Mouse (Mus musculus) MEL (cell line): Measurements from ENCODE around the gene Atp5l. TPM values are rescaled to one million over a fixed set of nuclear protein-coding genes. Genes with fewer than 3 reads are reported as not detected.

Experiments
- DNase-seq: peaks from one replicate; pipeline ENCODE4 v3.0.0; 2011; ENCODE audit warnings: low read depth, low spot score
- H3K27ac ChIP-seq: 2 replicates; pipeline ENCODE4 v1.5.1; 2012; ENCODE audit warnings: low read depth, mild to moderate bottlenecking, control low read depth, low read length, moderate library complexity; ENCODE audit not compliant: control insufficient read depth
- H3K27me3 ChIP-seq, 2 experiments: fragments of 150-350 bp in 1 of 2; sonication (generic) in 1 of 2; 2 replicates each; pipeline ENCODE4 v1.6.1; 2012; ENCODE audit warnings: low read length in 2 of 2, mild to moderate bottlenecking in 2 of 2, improper control_type of control experiment in 1 of 2, moderate library complexity in 1 of 2; ENCODE audit not compliant: insufficient read depth in 2 of 2, control insufficient read depth in 1 of 2
- H3K36me3 ChIP-seq, 2 experiments: 2 replicates each; pipeline ENCODE4 v1.6.1; 2012 to 2014; ENCODE audit warnings: low read length in 2 of 2, improper control_type of control experiment in 1 of 2, inconsistent platforms in 1 of 2, mild to moderate bottlenecking in 1 of 2; ENCODE audit not compliant: insufficient read depth in 2 of 2, control insufficient read depth in 1 of 2
- H3K4me1 ChIP-seq, 2 experiments: fragments of 150-350 bp in 1 of 2; sonication (generic) in 1 of 2; 2 replicates each; pipeline ENCODE4 v1.6.1; 2012; ENCODE audit warnings: low read length in 2 of 2, improper control_type of control experiment in 1 of 2, mild to moderate bottlenecking in 1 of 2; ENCODE audit not compliant: insufficient read depth in 2 of 2, control insufficient read depth in 1 of 2
- H3K4me3 ChIP-seq, 2 experiments: fragments of 150-350 bp in 1 of 2; sonication (generic) in 1 of 2; 2 replicates each; pipeline ENCODE4 v1.5.1; 2012; ENCODE audit warnings: low read depth in 2 of 2, low read length in 2 of 2, mild to moderate bottlenecking in 2 of 2, moderate library complexity in 2 of 2, control low read depth in 1 of 2, improper control_type of control experiment in 1 of 2; ENCODE audit not compliant: control insufficient read depth in 1 of 2, insufficient read depth in 1 of 2
- H3K79me2 ChIP-seq: 2 replicates; pipeline ENCODE4 v1.6.1; 2012; ENCODE audit warnings: mild to moderate bottlenecking, low read length, moderate library complexity; ENCODE audit not compliant: control insufficient read depth, poor library complexity, insufficient read depth
- H3K9ac ChIP-seq: 2 replicates; pipeline ENCODE4 v1.6.1; 2012; ENCODE audit warnings: low read depth, mild to moderate bottlenecking, control low read depth, low read length, moderate library complexity; ENCODE audit not compliant: control insufficient read depth, poor library complexity, severe bottlenecking
- H3K9me3 ChIP-seq: fragments of 150-350 bp; sonication (generic); replicated peaks from 2 replicates; pipeline ENCODE4 v1.6.1; 2012; ENCODE audit warnings: mild to moderate bottlenecking, low read length, improper control_type of control experiment, moderate library complexity; ENCODE audit not compliant: insufficient read depth
- BHLHE40 ChIP-seq: IDR thresholded peaks from 2 replicates; pipeline ENCODE4 v1.6.1; 2012; ENCODE audit warnings: low read depth, mild to moderate bottlenecking, inconsistent platforms, low read length, improper control_type of control experiment, borderline replicate concordance
- CHD1 ChIP-seq: IDR thresholded peaks from 2 replicates; pipeline ENCODE4 v1.6.1; 2012; ENCODE audit warnings: low read depth, mild to moderate bottlenecking, inconsistent platforms, low read length, improper control_type of control experiment
- CTCF ChIP-seq, 3 experiments: IDR thresholded peaks in 2 of 3; conservative IDR thresholded peaks in 1 of 3; 2 replicates each; pipeline ENCODE4 v1.5.1; 2011 to 2012; ENCODE audit warnings: low read length in 3 of 3, low read depth in 2 of 3, mild to moderate bottlenecking in 2 of 3, improper control_type of control experiment in 1 of 3, inconsistent platforms in 1 of 3, mixed read lengths in 1 of 3, moderate library complexity in 1 of 3; ENCODE audit not compliant: control insufficient read depth in 1 of 3, insufficient read depth in 1 of 3, poor library complexity in 1 of 3, severe bottlenecking in 1 of 3
- E2F4 ChIP-seq: IDR thresholded peaks from 2 replicates; pipeline ENCODE4 v1.6.1; 2011; ENCODE audit warnings: low read depth, low read length, improper control_type of control experiment, borderline replicate concordance
- GABPA ChIP-seq: IDR thresholded peaks from 2 replicates; pipeline ENCODE4 v1.6.1; 2012; ENCODE audit warnings: low read depth, mild to moderate bottlenecking, inconsistent platforms, low read length, improper control_type of control experiment, moderate library complexity
- MEF2A ChIP-seq: IDR thresholded peaks from 2 replicates; pipeline ENCODE4 v1.6.1; 2014; ENCODE audit warnings: low read depth, mild to moderate bottlenecking, inconsistent platforms, low read length, improper control_type of control experiment; ENCODE audit not compliant: poor library complexity, insufficient replicate concordance, severe bottlenecking; ENCODE audit errors: extremely low read depth
- MXI1 ChIP-seq: IDR thresholded peaks from 2 replicates; pipeline ENCODE4 v1.6.1; 2011; ENCODE audit warnings: mild to moderate bottlenecking, low read depth, low read length, improper control_type of control experiment
- MYC ChIP-seq: IDR thresholded peaks from 2 replicates; pipeline ENCODE4 v1.6.1; 2011; ENCODE audit warnings: low read depth, mild to moderate bottlenecking, low read length, improper control_type of control experiment, moderate library complexity
- NELFE ChIP-seq: IDR thresholded peaks from 2 replicates; pipeline ENCODE4 v1.6.1; 2011; ENCODE audit warnings: low read depth, low read length, improper control_type of control experiment
- POLR2A ChIP-seq, 2 experiments: IDR thresholded peaks; 2 replicates each; pipeline ENCODE4 v1.6.1; 2011 to 2012; ENCODE audit warnings: low read length in 2 of 2, mild to moderate bottlenecking in 2 of 2, control low read depth in 1 of 2, improper control_type of control experiment in 1 of 2, low read depth in 1 of 2, moderate library complexity in 1 of 2; ENCODE audit not compliant: control insufficient read depth in 1 of 2, insufficient read depth in 1 of 2, poor library complexity in 1 of 2
- POLR2AphosphoS2 ChIP-seq: IDR thresholded peaks from 2 replicates; pipeline ENCODE4 v1.6.1; 2011; ENCODE audit warnings: low read length, improper control_type of control experiment
- POLR2AphosphoS5 ChIP-seq: IDR thresholded peaks from 2 replicates; pipeline ENCODE4 v1.6.1; 2012; ENCODE audit warnings: low read depth, borderline replicate concordance, mild to moderate bottlenecking, inconsistent platforms, low read length, moderate library complexity, mixed read lengths
- RCOR1 ChIP-seq: IDR thresholded peaks from 2 replicates; pipeline ENCODE4 v1.6.1; 2012; ENCODE audit warnings: low read depth, mild to moderate bottlenecking, inconsistent platforms, low read length, improper control_type of control experiment
- SIN3A ChIP-seq: IDR thresholded peaks from 2 replicates; pipeline ENCODE4 v1.6.1; 2012; ENCODE audit warnings: low read length, improper control_type of control experiment, inconsistent platforms
- TBP ChIP-seq: IDR thresholded peaks from 2 replicates; pipeline ENCODE4 v1.8.0; 2011; ENCODE audit warnings: low read depth, low read length, improper control_type of control experiment
- TCF12 ChIP-seq: IDR thresholded peaks from 2 replicates; pipeline ENCODE4 v1.6.1; 2014; ENCODE audit warnings: low read depth, mild to moderate bottlenecking, inconsistent platforms, low read length, improper control_type of control experiment, moderate library complexity
- USF1 ChIP-seq: IDR thresholded peaks from 2 replicates; pipeline ENCODE4 v1.6.1; 2014; ENCODE audit warnings: low read depth, mild to moderate bottlenecking, inconsistent platforms, low read length, improper control_type of control experiment, moderate library complexity
- USF2 ChIP-seq, 2 experiments: IDR thresholded peaks; 2 replicates each; pipeline ENCODE4 v1.6.1; 2011 to 2012; ENCODE audit warnings: improper control_type of control experiment in 2 of 2, low read length in 2 of 2, borderline replicate concordance in 1 of 2, inconsistent platforms in 1 of 2, low read depth in 1 of 2, mild to moderate bottlenecking in 1 of 2; ENCODE audit not compliant: insufficient read depth in 1 of 2
- ZC3H11A ChIP-seq: IDR thresholded peaks from 2 replicates; pipeline ENCODE4 v1.6.1; 2012; ENCODE audit warnings: low read depth, mild to moderate bottlenecking, inconsistent platforms, low read length, improper control_type of control experiment
- ZMIZ1 ChIP-seq: IDR thresholded peaks from 2 replicates; pipeline ENCODE4 v1.6.1; 2012; ENCODE audit warnings: low read depth, mild to moderate bottlenecking, inconsistent platforms, low read length, improper control_type of control experiment, moderate library complexity
- ZNF384 ChIP-seq: IDR thresholded peaks from 2 replicates; pipeline ENCODE4 v1.6.1; 2012; ENCODE audit warnings: low read depth, mild to moderate bottlenecking, inconsistent platforms, low read length, improper control_type of control experiment
- polyA plus RNA-seq, 2 experiments: library from polyadenylated mRNA; stranded (reverse) in 1 of 2; unstranded in 1 of 2; fragments of >175 nt in 1 of 2; fragments of >200 nt in 1 of 2; gene quantifications; 2 replicates each; pipeline versions ENCODE4 v1.2.1 to v1.2.4; 2012; ENCODE audit warnings: low replicate concordance in 2 of 2, low read depth in 1 of 2; ENCODE audit not compliant: insufficient read length in 2 of 2, insufficient read depth in 1 of 2, missing spikeins in 1 of 2
- total RNA-seq: library from RNA; depleted of rRNA; stranded (reverse); fragments of 300-350 nt; gene quantifications from 2 replicates; pipeline ENCODE4 v1.2.3, GENCODE M21; 2012

Gene Atp5l
- total and polyA plus RNA-seq, 3 experiments = 320 to 719 TPM; not detected in 1

DNA sequence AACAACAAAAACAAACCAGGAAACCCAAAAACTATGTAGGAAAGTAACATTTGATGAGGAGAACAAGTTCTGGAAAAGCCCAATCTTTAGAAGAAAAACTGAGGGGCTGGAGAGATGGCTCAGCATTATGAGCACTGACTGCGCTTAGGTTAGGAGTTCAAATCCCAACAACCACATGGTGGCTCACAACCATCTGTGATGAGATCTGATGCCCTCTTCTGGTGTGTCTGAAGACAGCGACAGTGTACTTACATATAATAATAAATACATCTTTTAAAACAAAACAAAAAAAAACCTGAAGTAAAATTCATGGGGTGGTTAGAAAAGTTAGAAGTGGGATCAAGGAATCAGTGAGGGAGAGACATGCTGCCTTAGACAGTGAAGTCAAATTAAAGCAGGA lies 1.0 kb upstream of the Atp5l start:
- H3K4me3 ChIP-seq = peak overlapping the region; percentile 49 to 97
- DNase-seq = no peak
- TF ChIP-seq CTCF (IDR thresholded peaks at IDR 0.05 in 2 of 3, conservative IDR thresholded peaks at IDR 0.05 in 1 of 3; ENCODE audit: control insufficient read depth in 1 of 3, insufficient read depth in 1 of 3, low read depth in 2 of 3, low read length in 3 of 3, poor library complexity in 1 of 3, severe bottlenecking in 1 of 3) (peak in 1 of 3 experiments; percentile 27; a peak in 1 of 6 replicates), ZMIZ1 (0 out of 2 replicates have a peak, but pooled peaks have one; percentile 20), ZNF384 (no peak)
- TF ChIP-seq, all 39 proteins: peak for 2
- Histone ChIP-seq H3K27ac (peak overlapping the region; percentile 97), H3K36me3 (peaks cover 0 to 14% of the 10 kb centered on the region in 2 experiments; a peak in 2 of 4 replicates), H3K27me3 (no peaks in the 10 kb centered on the region), H3K79me2 (peaks cover 33% of the 10 kb centered on the region), H3K9me3 (no peaks in the 10 kb centered on the region), H3K4me1 (peaks cover 2 to 9% of the 10 kb centered on the region in 2 experiments; a peak in 3 of 4 replicates), H3K9ac (peak overlapping the region; percentile 96)

GRCm38 (mm10) chr9:44921123-44921468 lies 554 bp upstream of the Atp5l start:
- no peaks in the 10 kb centered on the region for H3K27me3 ChIP-seq
- peak; percentile 73; the same call in 1 of the 2 replicates for TF ChIP-seq TBP
- TF ChIP-seq USF2 (IDR thresholded peaks at IDR 0.05; ENCODE audit: borderline replicate concordance in 1 of 2, insufficient read depth in 1 of 2, low read depth in 1 of 2, low read length in 2 of 2) = no peak
- TF ChIP-seq GABPA = no peak
- TF ChIP-seq ZMIZ1 = 0 out of 2 replicates have a peak, but pooled peaks have one; percentile 34
- peak; percentile 40; the same call in 1 of the 2 replicates for TF ChIP-seq POLR2AphosphoS2
- TF ChIP-seq NELFE = peak; percentile 60
- peak in 1 of 2 experiments; percentile 65; a peak in 3 of 4 replicates for TF ChIP-seq POLR2A (IDR thresholded peaks at IDR 0.05; ENCODE audit: control insufficient read depth in 1 of 2, insufficient read depth in 1 of 2, low read depth in 1 of 2, low read length in 2 of 2, poor library complexity in 1 of 2)
- peak; percentile 55; the same call in 1 of the 2 replicates for TF ChIP-seq USF1
- peak; percentile 31; the same call in 1 of the 2 replicates for TF ChIP-seq SIN3A
- TF ChIP-seq MXI1 = peak; percentile 96
- DNase-seq = no peak
- H3K36me3 ChIP-seq = peaks cover 0 to 14% of the 10 kb centered on the region in 2 experiments; a peak in 2 of 4 replicates
- H3K27ac ChIP-seq = peak overlapping the region; percentile 97
- no peaks in the 10 kb centered on the region for H3K9me3 ChIP-seq
- peak overlapping the region; percentile 49 to 97 for H3K4me3 ChIP-seq
- peaks cover 2 to 9% of the 10 kb centered on the region in 2 experiments; a peak in 3 of 4 replicates for H3K4me1 ChIP-seq
- H3K79me2 ChIP-seq = peaks cover 36% of the 10 kb centered on the region
- H3K9ac ChIP-seq = peak overlapping the region; percentile 96

DNA sequence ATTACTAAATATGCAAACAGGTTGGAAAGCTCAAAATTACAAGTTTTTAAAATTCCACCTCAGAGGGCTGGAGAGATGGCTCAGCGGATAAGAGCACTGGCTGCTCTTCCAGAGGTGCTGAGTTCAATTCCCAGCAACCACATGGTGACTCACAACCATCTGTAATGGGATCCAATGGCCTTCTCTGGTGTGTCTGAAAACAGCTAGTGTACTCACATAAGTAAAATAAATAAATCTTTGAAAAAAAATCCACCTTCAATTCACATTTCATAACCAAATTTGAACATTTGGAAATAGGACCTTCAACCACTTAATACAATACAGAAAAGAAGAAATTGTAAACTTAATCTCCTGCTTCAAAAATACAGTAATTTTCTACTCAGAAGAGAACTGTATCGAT lies 936 bp downstream of the Atp5l start:
- H3K4me1 ChIP-seq = peaks cover 2 to 9% of the 10 kb centered on the region in 2 experiments; a peak in 3 of 4 replicates
- H3K36me3 ChIP-seq = peaks cover 5 to 14% of the 10 kb centered on the region in 2 experiments; a peak in 3 of 4 replicates
- peak overlapping the region; percentile 97 for H3K4me3 ChIP-seq
- peak; percentile 49 for DNase-seq
- no peaks in the 10 kb centered on the region for H3K9me3 ChIP-seq
- H3K27ac ChIP-seq = no peak overlapping the region; the same call in 1 of the 2 replicates
- H3K9ac ChIP-seq = peak overlapping the region; percentile 96
- no peaks in the 10 kb centered on the region for H3K27me3 ChIP-seq
- H3K79me2 ChIP-seq = peaks cover 46% of the 10 kb centered on the region
- TF ChIP-seq ZMIZ1 = no peak
- TF ChIP-seq RCOR1 = no peak
- no peak for TF ChIP-seq POLR2AphosphoS2
- TF ChIP-seq CTCF (IDR thresholded peaks at IDR 0.05 in 2 of 3, conservative IDR thresholded peaks at IDR 0.05 in 1 of 3; ENCODE audit: control insufficient read depth in 1 of 3, insufficient read depth in 1 of 3, low read depth in 2 of 3, low read length in 3 of 3, poor library complexity in 1 of 3, severe bottlenecking in 1 of 3) = no peak
- TF ChIP-seq MEF2A = no peak
- TF ChIP-seq TBP = no peak
- no peak for TF ChIP-seq USF2 (IDR thresholded peaks at IDR 0.05; ENCODE audit: borderline replicate concordance in 1 of 2, insufficient read depth in 1 of 2, low read depth in 1 of 2, low read length in 2 of 2)
- no peak for TF ChIP-seq ZNF384
- no peak for TF ChIP-seq BHLHE40
- no peak for TF ChIP-seq CHD1
- no peak for TF ChIP-seq GABPA
- TF ChIP-seq MXI1 = peak; percentile 9; the same call in 1 of the 2 replicates
- TF ChIP-seq MYC = peak; percentile 65; the same call in 1 of the 2 replicates
- no peak for TF ChIP-seq TCF12
- no peak for TF ChIP-seq E2F4
- no peak for TF ChIP-seq ZC3H11A
- TF ChIP-seq POLR2AphosphoS5 = no peak
- no peak; the same call in 1 of the 2 replicates for TF ChIP-seq SIN3A
